Mouse (Mus musculus): ENCODE data around the gene Cldn13.
A peak's percentile ranks its signal among the peaks of the same experiment; 100 is the strongest.
"Not testable (repeated sequence)": the region's sequence is repeated elsewhere in the genome, so short reads cannot be mapped to it uniquely, and the experiment has no call there.

Gene Cldn13

GRCm38 (mm10) chr5:134933686-134934085 lies 18.4 kb upstream of the Cldn13 start:
- DNase-seq (ENCODE audit: low spot score): not testable (repeated sequence)

GRCm38 (mm10) chr5:134933281-134933680 lies 18.0 kb upstream of the Cldn13 start:
- DNase-seq (ENCODE audit: low spot score): no peak

- peak; percentile 77 for DNase-seq (ENCODE audit: low spot score)
Observed at GRCm38 (mm10) chr5:134932903-134933276, 17.6 kb upstream of the Cldn13 start.

- peak; percentile 86 for DNase-seq (ENCODE audit: low spot score)
Observed at GRCm38 (mm10) chr5:134932179-134932902, 17.0 kb upstream of the Cldn13 start, which contains the start of gene Mettl27. Mettl27 (plus strand) TSS chr5:134932368.

GRCm38 (mm10) chr5:134929988-134930387 lies 14.7 kb upstream of the Cldn13 start:
- no peak for DNase-seq (ENCODE audit: low spot score)

- DNase-seq (ENCODE audit: low spot score): no peak
Observed at GRCm38 (mm10) chr5:134926726-134927125, 11.4 kb upstream of the Cldn13 start.

- DNase-seq (ENCODE audit: low spot score): no peak
Observed at GRCm38 (mm10) chr5:134923141-134923540, 7.8 kb upstream of the Cldn13 start.

GRCm38 (mm10) chr5:134921106-134921505 lies 5.8 kb upstream of the Cldn13 start:
- DNase-seq (ENCODE audit: low spot score): peak; percentile 66

- peak; percentile 60 for DNase-seq (ENCODE audit: low spot score)
Observed at GRCm38 (mm10) chr5:134920106-134920687, 4.9 kb upstream of the Cldn13 start.

GRCm38 (mm10) chr5:134919097-134919496 lies 3.8 kb upstream of the Cldn13 start:
- DNase-seq (ENCODE audit: low spot score): peak; percentile 72

GRCm38 (mm10) chr5:134918071-134918832 lies 2.9 kb upstream of the Cldn13 start:
- DNase-seq (ENCODE audit: low spot score): peak; percentile 78

GRCm38 (mm10) chr5:134914510-134914909 lies 816 bp downstream of the Cldn13 start:
- DNase-seq (ENCODE audit: low spot score): peak; percentile 46

GRCm38 (mm10) chr5:134913753-134914152 lies 1.6 kb downstream of the Cldn13 start:
- DNase-seq (ENCODE audit: low spot score): peak; percentile 67

GRCm38 (mm10) chr5:134913352-134913751 lies 2.0 kb downstream of the Cldn13 start:
- no peak for DNase-seq (ENCODE audit: low spot score)

- DNase-seq (ENCODE audit: low spot score): no peak
Observed at GRCm38 (mm10) chr5:134911901-134912300, 3.4 kb downstream of the Cldn13 start.

GRCm38 (mm10) chr5:134907135-134907534 lies 8.2 kb downstream of the Cldn13 start:
- DNase-seq (ENCODE audit: low spot score): peak; percentile 89

GRCm38 (mm10) chr5:134906633-134907032 lies 8.7 kb downstream of the Cldn13 start, which contains the start of gene Tmem270:
Tmem270 (minus strand) TSS chr5:134906733.
- no peak for DNase-seq (ENCODE audit: low spot score)

GRCm38 (mm10) chr5:134901644-134902027 lies 13.7 kb downstream of the Cldn13 start:
- DNase-seq (ENCODE audit: low spot score): no peak

- no peak for DNase-seq (ENCODE audit: low spot score)
Observed at GRCm38 (mm10) chr5:134901012-134901643, 14.2 kb downstream of the Cldn13 start.

GRCm38 (mm10) chr5:134897596-134897995 lies 17.7 kb downstream of the Cldn13 start:
- DNase-seq (ENCODE audit: low spot score): no peak

GRCm38 (mm10) chr5:134896965-134897364 lies 18.4 kb downstream of the Cldn13 start:
- no peak for DNase-seq (ENCODE audit: low spot score)

GRCm38 (mm10) chr5:134895291-134895690 lies 20.0 kb downstream of the Cldn13 start:
- no peak for DNase-seq (ENCODE audit: low spot score)

Measured in spleen, adult 12 weeks (tissue).